Mouse (Mus musculus): Measurements from ENCODE around the gene Ripor2.

Gene Ripor2

DNA sequence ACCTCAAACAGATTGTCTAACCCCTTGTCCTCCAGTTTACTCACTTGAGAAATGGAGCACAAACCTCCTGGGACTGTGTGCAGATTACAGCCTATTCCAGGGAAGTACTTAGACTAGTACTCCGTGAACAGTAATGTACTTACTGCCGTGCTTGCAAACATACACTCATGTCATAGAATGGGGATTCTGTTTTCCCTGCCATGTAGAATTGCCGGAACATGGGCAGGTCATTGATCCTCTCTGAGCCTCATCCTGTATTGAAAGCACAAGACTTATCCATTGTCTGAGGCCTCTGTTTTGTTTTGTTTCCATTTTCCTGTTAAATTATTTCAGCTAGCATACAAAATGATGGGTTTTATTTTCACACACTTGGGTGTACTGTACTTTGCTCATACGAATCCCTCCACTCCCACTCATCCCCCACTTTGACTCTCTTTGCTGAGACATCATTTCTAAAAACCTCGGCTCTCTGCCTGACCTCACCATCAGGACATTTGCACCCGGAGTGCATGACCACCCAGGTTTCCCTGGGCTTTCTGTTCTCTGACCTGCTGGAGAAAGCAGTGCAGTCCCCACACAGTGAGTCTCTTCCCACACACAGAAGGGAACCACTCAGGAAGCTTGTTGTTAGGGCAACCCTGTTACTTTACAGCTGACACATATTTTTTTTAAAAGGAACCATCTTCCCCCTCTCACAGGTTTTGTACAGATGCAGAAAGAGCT lies 35.2 kb downstream of the Ripor2 start:
- DNase-seq (ENCODE audit: low spot score in 2 of 2) = no peak

DNA sequence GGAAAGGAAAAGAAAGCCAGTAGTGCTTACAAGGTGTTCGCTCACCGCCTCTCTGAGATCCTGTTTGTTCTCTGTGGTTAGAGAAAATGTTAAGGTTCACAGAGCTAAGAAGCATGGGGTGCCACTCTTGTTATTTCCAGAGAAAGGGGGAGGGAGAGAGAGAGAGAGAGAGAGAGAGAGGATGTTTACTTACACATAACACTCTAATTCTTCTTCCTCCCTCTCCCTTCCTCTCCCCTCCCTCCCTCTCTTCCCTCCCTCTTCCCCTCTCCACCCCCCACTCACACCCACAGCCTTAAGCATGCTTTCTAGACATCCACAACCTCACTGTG lies 35.8 kb downstream of the Ripor2 start:
- DNase-seq (ENCODE audit: low spot score in 2 of 2) = no peak

- no peak for DNase-seq (ENCODE audit: low spot score in 2 of 2)
Measured at GRCm38 (mm10) chr13:24619711-24620110, 37.7 kb downstream of the Ripor2 start.

DNA sequence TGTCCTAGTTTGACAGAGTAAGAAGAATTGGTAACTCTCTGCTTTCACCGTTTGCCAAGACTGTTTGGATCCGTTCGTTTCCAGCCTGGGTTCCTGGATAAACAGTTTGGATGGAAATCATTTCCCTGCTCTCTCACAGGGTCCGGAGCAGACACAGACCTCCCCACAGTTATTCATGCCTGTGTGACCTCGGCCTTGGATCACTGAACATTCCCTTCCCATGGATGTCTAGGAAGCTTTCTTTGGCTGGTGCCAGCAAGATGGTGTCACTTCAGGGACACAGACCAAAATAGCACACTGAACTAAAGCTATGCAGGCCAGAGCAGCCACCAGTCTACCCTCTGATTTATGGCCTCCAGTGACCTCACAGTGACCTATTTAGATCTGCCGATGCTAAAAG lies 38.5 kb downstream of the Ripor2 start:
- DNase-seq (ENCODE audit: low spot score in 2 of 2) = no peak

GRCm38 (mm10) chr13:24623631-24624030 lies 41.6 kb downstream of the Ripor2 start:
- no peak for DNase-seq (ENCODE audit: low spot score in 2 of 2)

- DNase-seq (ENCODE audit: low spot score in 2 of 2) = no peak
Measured at GRCm38 (mm10) chr13:24625071-24625470, 43.1 kb downstream of the Ripor2 start.

DNA sequence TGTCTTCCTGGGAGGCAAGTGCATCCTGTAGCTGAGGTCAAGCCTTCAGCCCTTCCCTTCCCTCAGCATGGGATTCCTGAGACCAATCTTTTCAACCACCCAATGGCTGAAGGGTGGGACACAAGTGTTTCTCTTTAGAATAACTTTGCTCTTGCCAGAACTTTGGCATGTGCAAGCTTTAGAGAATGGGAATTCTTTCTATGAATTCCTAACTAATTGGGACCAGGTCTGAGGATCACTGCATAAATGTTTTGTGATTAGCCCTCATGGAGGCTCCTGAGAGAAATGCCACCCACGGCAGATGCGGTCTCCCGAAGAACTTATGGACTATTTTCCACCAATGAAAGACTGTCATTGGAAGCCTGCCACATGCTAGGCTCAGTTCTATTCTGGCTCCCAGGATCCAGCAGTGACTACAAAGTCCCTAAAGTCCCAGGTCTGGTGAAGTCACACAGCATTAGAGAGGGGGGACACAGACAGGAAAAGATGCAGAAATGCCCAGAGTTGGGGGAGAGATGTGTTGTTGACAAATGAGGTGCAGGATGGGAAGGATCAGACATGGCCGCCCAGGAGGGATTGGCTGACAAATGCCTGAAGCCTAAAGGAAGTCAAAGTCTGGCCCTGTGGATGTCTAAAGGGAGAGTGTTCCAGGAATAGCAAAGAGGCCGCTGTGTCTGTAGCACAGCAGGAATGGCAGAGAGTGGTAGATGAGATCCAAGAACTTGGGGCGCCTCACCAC lies 44.9 kb downstream of the Ripor2 start:
- no peak for DNase-seq (ENCODE audit: low spot score in 2 of 2)

GRCm38 (mm10) chr13:24628192-24628591 lies 46.2 kb downstream of the Ripor2 start:
- DNase-seq (ENCODE audit: low spot score in 2 of 2) = no peak

DNA sequence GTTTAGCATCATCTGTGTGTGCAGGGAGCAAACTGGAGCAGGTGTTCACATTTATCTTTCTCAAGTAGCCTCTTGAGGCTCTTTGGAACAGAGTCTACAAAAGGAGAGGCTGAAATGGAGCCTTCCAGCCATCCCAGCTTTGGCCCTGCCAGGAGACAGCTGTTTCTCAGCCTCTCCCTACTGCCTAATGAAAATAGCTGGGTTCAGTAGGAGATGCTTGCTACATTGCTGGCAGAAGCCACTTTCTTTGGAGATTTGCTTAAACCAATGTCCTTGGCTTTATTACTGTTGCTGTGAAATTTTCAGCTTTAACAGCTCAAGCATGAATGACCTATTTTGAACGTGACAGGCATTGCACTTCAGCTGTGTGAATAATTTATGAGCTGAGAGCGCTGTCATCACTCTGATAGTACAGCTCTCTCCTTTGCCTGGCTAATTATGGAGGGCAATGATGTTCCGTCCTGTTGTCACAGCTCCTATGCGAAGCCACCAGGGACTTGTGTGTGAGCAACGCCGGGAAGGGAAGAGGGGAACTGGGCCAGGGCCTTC lies 47.2 kb downstream of the Ripor2 start:
- DNase-seq (ENCODE audit: low spot score in 2 of 2) = no peak

GRCm38 (mm10) chr13:24630364-24630763 lies 48.4 kb downstream of the Ripor2 start:
- DNase-seq (ENCODE audit: low spot score in 2 of 2) = no peak

DNA sequence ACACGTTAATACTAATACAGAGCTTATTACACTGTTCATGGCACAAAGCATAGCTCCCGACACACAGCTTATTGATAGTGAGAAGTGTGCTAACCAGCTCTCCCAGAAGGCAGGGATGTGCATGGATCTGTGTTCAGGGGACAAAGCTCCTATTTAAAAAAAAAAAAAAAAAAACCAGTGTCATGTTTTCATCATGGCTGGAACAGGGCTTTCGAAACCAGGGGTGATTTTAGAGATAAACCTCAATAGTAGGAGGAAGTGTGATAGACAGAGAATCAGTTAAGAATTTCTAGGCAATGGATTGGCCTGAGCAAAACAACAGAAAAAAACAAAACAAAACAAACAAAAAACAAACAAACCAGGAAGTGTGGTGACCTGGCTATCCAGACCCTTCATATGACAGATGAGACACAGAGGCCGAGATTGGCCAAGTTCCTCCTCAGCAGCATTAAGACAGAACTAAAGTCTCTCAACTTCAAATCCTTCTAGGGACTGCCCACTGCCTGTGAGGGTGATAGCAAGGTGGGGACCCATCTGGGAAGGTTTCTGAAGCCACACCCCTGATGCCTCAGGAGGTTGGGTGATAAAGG lies 51.1 kb downstream of the Ripor2 start:
- DNase-seq (ENCODE audit: low spot score in 2 of 2) = no peak

- no peak for DNase-seq (ENCODE audit: low spot score in 2 of 2)
Measured at GRCm38 (mm10) chr13:24634346-24635120, 52.5 kb downstream of the Ripor2 start.

GRCm38 (mm10) chr13:24638371-24639214 lies 56.6 kb downstream of the Ripor2 start:
- DNase-seq (ENCODE audit: low spot score in 2 of 2) = peak; percentile 71

GRCm38 (mm10) chr13:24639215-24640165 lies 57.5 kb downstream of the Ripor2 start:
- peak; percentile 68 to 70 for DNase-seq (ENCODE audit: low spot score in 2 of 2)

DNA sequence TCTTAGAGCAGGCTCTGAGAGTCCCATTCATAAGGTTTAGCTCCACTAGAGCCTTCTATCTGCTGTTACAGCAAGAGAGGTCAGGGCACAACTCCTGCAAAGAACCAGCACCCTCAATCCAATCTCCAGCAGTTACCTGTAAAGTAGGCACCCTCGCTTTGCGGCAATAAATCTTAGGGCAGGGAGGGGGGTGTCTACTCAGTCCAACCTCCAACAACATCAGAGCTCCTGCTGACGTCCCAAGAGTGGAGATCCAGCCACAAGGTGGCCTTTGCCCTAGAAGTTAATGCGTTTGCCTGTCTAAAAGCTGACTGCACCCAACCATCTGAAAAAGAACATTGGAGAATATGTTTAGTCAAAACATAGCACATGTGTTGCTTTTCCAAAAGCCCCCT lies 58.2 kb downstream of the Ripor2 start:
- no peak for DNase-seq (ENCODE audit: low spot score in 2 of 2)

DNA sequence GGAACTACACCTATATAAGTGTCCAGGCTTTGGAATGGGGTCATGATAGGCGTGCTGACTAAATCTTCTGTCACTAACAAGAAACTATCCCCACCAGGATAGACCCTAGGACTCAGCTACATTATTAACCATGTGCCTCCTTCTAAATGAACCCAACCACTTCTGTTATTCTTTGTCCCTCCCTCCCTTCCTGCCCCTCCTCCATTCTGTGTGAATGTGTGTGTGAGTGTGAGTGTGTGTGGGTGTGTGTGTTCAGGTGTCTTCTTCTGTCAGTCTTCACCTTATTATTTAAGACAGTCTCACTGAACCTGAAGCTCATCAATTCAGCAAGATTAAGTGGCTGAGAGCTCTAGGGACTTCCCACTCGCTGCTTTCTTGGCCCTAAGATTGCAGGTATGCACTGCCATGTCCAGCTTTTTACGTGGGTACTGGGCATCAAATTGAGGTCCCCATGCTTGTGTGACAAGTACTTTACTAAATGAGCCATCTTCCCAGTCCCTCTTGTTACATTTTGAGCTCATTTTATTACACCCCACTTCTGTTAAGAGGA lies 58.9 kb downstream of the Ripor2 start:
- DNase-seq (ENCODE audit: low spot score in 2 of 2) = no peak

DNA sequence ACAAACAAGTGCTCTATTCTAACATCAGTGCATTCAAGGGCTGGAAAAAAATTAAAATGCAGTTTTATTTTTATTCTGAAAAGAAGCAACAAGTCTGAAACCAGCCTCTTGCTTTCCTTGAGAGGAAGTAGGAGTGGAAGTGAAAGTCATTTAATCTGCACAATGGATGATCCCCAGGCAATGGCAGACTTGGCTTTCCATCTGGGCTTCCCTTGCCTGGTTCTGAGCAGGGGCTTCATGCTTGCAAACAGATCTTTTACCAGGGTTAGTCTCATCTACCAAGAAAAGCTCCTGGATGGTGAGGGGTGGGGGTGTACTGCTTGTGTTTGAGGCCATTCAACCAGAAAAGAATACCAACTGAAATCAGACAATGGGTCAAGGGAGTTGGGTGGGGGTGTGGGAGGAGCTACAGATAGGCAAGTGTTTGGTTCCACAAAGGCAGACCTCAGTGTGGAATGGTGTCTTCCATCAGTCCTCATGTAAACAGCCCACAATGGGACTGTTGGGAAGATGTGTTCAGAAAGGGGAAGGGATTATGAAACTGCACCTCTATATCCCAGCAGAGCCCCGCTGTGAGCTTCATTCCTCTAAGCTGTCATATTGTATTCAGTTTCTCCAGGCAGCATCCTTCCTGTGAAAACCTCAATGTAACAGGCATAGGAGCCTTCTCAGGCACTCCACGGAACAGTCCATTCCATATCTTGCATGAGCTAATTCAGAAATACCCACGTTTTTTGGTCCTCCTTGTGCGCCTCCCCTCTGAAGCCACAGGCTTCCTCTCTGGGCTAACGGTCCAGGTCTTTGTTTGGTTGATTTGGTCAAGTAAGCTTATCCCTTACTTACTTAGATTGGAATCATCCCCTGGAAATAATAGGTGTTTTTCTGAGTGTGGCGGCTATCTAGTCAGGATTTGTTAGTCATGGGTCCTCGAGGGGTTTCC lies 59.8 kb downstream of the Ripor2 start:
- no peak for DNase-seq (ENCODE audit: low spot score in 2 of 2)

GRCm38 (mm10) chr13:24645146-24645545 lies 63.2 kb downstream of the Ripor2 start:
- DNase-seq (ENCODE audit: low spot score in 2 of 2) = no peak

- DNase-seq (ENCODE audit: low spot score in 2 of 2) = no peak
Measured at GRCm38 (mm10) chr13:24646324-24646723, 64.3 kb downstream of the Ripor2 start.
